Mouse (Mus musculus): ENCODE measurements at regions not wholly inside any gene's neighbourhood (a gene's known extent, or its start where the extent isn't known, plus 50 kb on each side); places are given as distances from the start of the nearest gene placed in this dataset.

- no peak for DNase-seq
Measured at GRCm38 (mm10) chr8:91997023-91997891, 195.4 kb upstream of the Irx3 start.

- DNase-seq, result no peak
Measured at GRCm38 (mm10) chr8:91996305-91997022, 194.6 kb upstream of the Irx3 start.

GRCm38 (mm10) chr8:91995407-91996144 is 193.7 kb upstream of the Irx3 start:
- DNase-seq, result no peak

- no peak for DNase-seq
Measured at GRCm38 (mm10) chr8:91991542-91992452, 189.9 kb upstream of the Irx3 start.

- no peak for DNase-seq
Measured at GRCm38 (mm10) chr8:91990952-91991351, 189.1 kb upstream of the Irx3 start.

GRCm38 (mm10) chr8:91990048-91990447 is 188.2 kb upstream of the Irx3 start:
- DNase-seq, result no peak

GRCm38 (mm10) chr8:91988866-91989633 is 187.2 kb upstream of the Irx3 start:
- DNase-seq, result no peak

- DNase-seq, result no peak
Measured at GRCm38 (mm10) chr8:91987854-91988253, 186.0 kb upstream of the Irx3 start.

- DNase-seq, result no peak
Measured at GRCm38 (mm10) chr8:91983171-91983570, 181.3 kb upstream of the Irx3 start.

GRCm38 (mm10) chr8:91976900-91977585 is 175.2 kb upstream of the Irx3 start:
- DNase-seq, result no peak

- DNase-seq, result no peak
Measured at GRCm38 (mm10) chr8:91975460-91975859, 173.6 kb upstream of the Irx3 start.

GRCm38 (mm10) chr8:91974636-91975035 is 172.8 kb upstream of the Irx3 start:
- DNase-seq, result no peak

- DNase-seq, result no peak
Measured at GRCm38 (mm10) chr8:91973951-91974439, 172.1 kb upstream of the Irx3 start.

- DNase-seq, result no peak
Measured at GRCm38 (mm10) chr8:91967407-91967806, 165.5 kb upstream of the Irx3 start.

- peak; percentile 17 for DNase-seq
Measured at GRCm38 (mm10) chr8:91966891-91967370, 165.1 kb upstream of the Irx3 start.

- no peak for DNase-seq
Measured at GRCm38 (mm10) chr8:91961696-91962095, 159.8 kb upstream of the Irx3 start.

- DNase-seq, result no peak
Measured at GRCm38 (mm10) chr8:91955170-91955569, 153.3 kb upstream of the Irx3 start.

GRCm38 (mm10) chr8:91952981-91953380 is 151.1 kb upstream of the Irx3 start:
- DNase-seq, result no peak

GRCm38 (mm10) chr8:91949110-91949509 is 147.2 kb upstream of the Irx3 start:
- DNase-seq, result no peak

GRCm38 (mm10) chr8:91948173-91948940 is 146.5 kb upstream of the Irx3 start:
- no peak for DNase-seq

All from thymus, postnatal 14 days (tissue).